Mouse (Mus musculus) skeletal muscle tissue, postnatal 0 days (tissue): ENCODE data around the gene Sla2. TPM values are rescaled to one million over a fixed set of nuclear protein-coding genes. Genes with fewer than 3 reads are reported as not detected.

Source experiments
- polyA plus RNA-seq: library from polyadenylated mRNA; unstranded; fragments of >200 nt; fragmentation: Nextera tagmentation; extraction: Ambion mirVana; gene quantifications from 2 replicates; pipeline ENCODE4 v1.2.1, GENCODE M21; 2015

Gene Sla2
- polyA plus RNA-seq: 0.10 and 0.18 TPM in 2 replicates

DNA sequence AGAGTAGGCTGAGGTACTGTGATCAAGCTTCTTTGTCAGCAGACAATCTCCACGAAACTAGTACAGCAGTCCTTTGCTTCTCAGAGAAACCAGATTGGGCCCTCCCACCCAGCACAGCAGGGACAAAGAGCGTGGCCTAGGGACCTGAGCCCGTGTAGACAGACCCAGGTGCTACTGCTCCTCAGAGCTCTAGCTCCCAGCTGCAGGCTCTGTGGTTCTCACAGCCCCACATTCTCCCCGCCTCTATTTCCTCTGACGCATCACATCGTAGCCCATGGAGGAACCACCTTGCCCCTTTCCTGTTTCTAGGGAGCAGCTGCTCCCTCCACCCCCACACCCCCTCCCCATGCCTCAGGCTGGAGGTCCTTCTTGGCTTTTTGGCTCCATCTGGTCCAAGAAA is at the start of gene Sla2:
Gene Sla2 (minus strand): TSS at position 176 of the 400 bp plus-strand sequence.

GRCm38 (mm10) chr2:156862772-156863486 is 24.1 kb downstream of the Sla2 start, which contains the start of gene Rab5if:
Gene Rab5if (plus strand): TSS chr2:156863128.

DNA sequence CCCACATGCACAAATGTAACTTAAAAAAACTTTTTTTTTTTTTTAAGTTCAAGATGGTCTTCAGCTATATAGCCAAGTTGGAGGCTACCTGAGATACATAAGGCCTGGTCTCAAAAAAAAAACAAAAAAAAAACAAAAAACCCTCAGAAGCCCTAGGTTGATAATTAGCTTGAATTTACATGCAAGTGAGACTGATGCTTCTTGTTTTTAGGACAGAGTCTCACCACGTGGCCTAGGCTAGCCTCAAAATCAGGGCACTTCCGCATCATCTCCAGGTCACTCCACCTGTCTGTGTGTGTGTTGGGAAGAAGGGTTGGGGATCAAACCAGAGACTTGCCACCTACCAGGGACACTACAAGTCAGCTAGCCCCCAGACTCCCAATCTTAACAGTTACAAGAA is 29.2 kb downstream of the Sla2 start, which contains the start of gene 4930518I15Rik:
Gene 4930518I15Rik (minus strand): TSS at position 112 of the 400 bp plus-strand sequence.

GRCm38 (mm10) chr2:156839319-156840191 is 47.4 kb downstream of the Sla2 start, which contains the start of gene Tgif2:
Gene Tgif2 (plus strand): TSS chr2:156840007.

Other genes with a start within 250 kb of the Sla2 start
- gene Myl9, start 111.8 kb downstream of the Sla2 start, polyA plus RNA-seq: 455 and 518 TPM in 2 replicates
- gene Tgif2, start 47.2 kb downstream of the Sla2 start, polyA plus RNA-seq: 10.4 and 11.8 TPM in 2 replicates
- gene 4930518I15Rik, start 29.2 kb downstream of the Sla2 start, polyA plus RNA-seq: 2.2 and 3.2 TPM in 2 replicates
- gene Rab5if, start 24.1 kb downstream of the Sla2 start, polyA plus RNA-seq: 117 and 139 TPM in 2 replicates
- 18.3 and 19.1 TPM in 2 replicates for gene Ndrg3, start 104.9 kb upstream of the Sla2 start, polyA plus RNA-seq
- gene Dsn1, start 120.0 kb upstream of the Sla2 start, polyA plus RNA-seq: 8.6 and 10.2 TPM in 2 replicates
- 1.5 and 1.6 TPM in 2 replicates for gene Soga1, start 192.1 kb upstream of the Sla2 start, polyA plus RNA-seq
- gene Tldc2, start 199.9 kb upstream of the Sla2 start, polyA plus RNA-seq: not detected in 2 replicates
- gene Samhd1, start 248.1 kb upstream of the Sla2 start, polyA plus RNA-seq: 15.1 and 19.4 TPM in 2 replicates